Mouse (Mus musculus) heart, embryonic 15.5 days (tissue): ENCODE results near the gene Phf21b. TPM values are rescaled to one million over a fixed set of nuclear protein-coding genes. Genes with fewer than 3 reads are reported as not detected.
A peak's percentile ranks its signal among the peaks of the same experiment; 100 is the strongest.

Source experiments
- ATAC-seq: fragments of 200-750 bp; cut with Nextera tagmentation; replicated peaks from 2 replicates; pipeline ENCODE4 v1.8.0; 2017; ENCODE audit warnings: low read depth, moderate TSS enrichment; ENCODE audit not compliant: insufficient number of reproducible peaks, insufficient read depth, low FRiP score
- H3K27ac ChIP-seq: fragments of 300-500 bp; sonication (generic); 2 replicates; pipeline ENCODE4 v1.5.1; 2015; ENCODE audit warnings: mild to moderate bottlenecking, inconsistent platforms
- H3K27me3 ChIP-seq: fragments of 300-500 bp; sonication (generic); 2 replicates; pipeline ENCODE4 v1.6.1; 2015; ENCODE audit warnings: inconsistent platforms
- H3K36me3 ChIP-seq: fragments of 300-500 bp; sonication (generic); 2 replicates; pipeline ENCODE4 v1.6.1; 2015; ENCODE audit warnings: mild to moderate bottlenecking, inconsistent platforms
- H3K4me1 ChIP-seq: fragments of 300-500 bp; sonication (generic); replicated peaks from 2 replicates; pipeline ENCODE4 v1.6.1; 2015; ENCODE audit warnings: inconsistent platforms
- H3K4me2 ChIP-seq: fragments of 300-500 bp; sonication (generic); 2 replicates; pipeline ENCODE4 v1.6.1; 2015; ENCODE audit warnings: inconsistent platforms, mild to moderate bottlenecking, moderate library complexity
- H3K4me3 ChIP-seq: fragments of 300-500 bp; sonication (generic); 2 replicates; pipeline ENCODE4 v1.5.1; 2015; ENCODE audit warnings: mild to moderate bottlenecking, inconsistent platforms
- H3K9ac ChIP-seq: fragments of 300-500 bp; sonication (generic); 2 replicates; pipeline ENCODE4 v1.6.1; 2015; ENCODE audit warnings: mild to moderate bottlenecking, inconsistent platforms
- H3K9me3 ChIP-seq: fragments of 300-500 bp; sonication (generic); replicated peaks from 2 replicates; pipeline ENCODE4 v1.6.1; 2016; ENCODE audit warnings: inconsistent platforms
- WGBS: fragments of 180-500 bp; shearing (Covaris S2); methylation state at CpG from one replicate; pipeline ENCODE4 v1.1.7; 2015; ENCODE audit warnings: mixed read lengths; 5-methylcytosine and 5-hydroxymethylcytosine counted together
- polyA plus RNA-seq: library from polyadenylated mRNA; unstranded; fragments of >200 nt; fragmentation: Nextera tagmentation; extraction: Ambion mirVana; gene quantifications from 2 replicates; pipeline ENCODE4 v1.2.1, GENCODE M21; 2015

Gene Phf21b
- polyA plus RNA-seq, 1 experiment from 2014 or later = 0.16 TPM

DNA sequence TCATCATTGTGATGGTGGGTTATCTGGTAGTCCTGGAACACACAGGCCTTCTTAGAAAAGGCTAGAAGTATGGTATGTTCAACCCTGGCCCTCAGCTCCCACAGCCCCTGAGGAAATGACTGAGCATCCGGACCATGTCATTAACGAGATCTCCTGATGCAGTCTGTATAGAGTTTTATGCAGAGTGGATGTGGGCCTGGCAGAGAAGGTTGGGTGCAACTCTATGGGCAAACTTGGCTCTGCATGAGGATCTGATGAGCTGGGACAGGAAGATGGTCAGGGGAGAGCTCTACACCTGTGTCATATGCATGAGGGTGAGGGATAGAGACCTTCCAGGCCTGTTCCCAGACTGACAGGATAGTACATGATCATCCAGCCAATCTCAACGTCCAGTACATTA lies 16.0 kb upstream of the Phf21b start:
- 64% methylated on average over 3 of the region's 3 CpGs for WGBS
- H3K4me2 ChIP-seq = no peak overlapping the region

DNA sequence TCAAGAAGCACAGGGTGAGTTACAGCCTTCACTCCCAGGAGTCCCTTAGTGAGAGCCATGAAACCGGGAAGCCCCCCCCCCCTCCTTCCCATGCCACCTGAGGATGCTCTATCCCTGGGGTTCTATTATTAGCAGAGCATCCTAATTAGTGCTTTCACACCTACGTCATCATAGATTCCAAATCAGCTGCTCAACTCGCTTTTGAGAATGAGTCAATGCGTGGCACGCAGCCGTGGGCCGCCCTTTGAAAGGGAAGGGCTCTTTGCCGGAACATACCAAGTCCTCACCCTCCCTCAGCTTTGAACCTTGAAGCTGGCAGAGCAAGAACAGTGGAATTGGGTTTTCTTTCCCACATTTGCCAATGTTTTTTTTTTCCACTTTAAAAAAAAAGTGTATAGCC lies 6.1 kb upstream of the Phf21b start:
- Histone ChIP-seq H3K9ac (no peak overlapping the region), H3K4me1 (peaks cover 2% of the 10 kb centered on the region; the same call in 1 of the 2 replicates), H3K4me3 (no peak overlapping the region), H3K4me2 (no peak overlapping the region), H3K27me3 (peaks cover 12% of the 10 kb centered on the region; the same call in 1 of the 2 replicates), H3K36me3 (no peaks in the 10 kb centered on the region), H3K27ac (no peak overlapping the region), H3K9me3 (no peaks in the 10 kb centered on the region)
- no peak for ATAC-seq
- 85% methylated on average over 8 of the region's 8 CpGs for WGBS

More for the DNA sequence above, 16.0 kb upstream of the Phf21b start:
- H3K27me3 ChIP-seq = no peaks in the 10 kb centered on the region
- no peaks in the 10 kb centered on the region for H3K36me3 ChIP-seq
- H3K9ac ChIP-seq = no peak overlapping the region
- no peak overlapping the region for H3K4me3 ChIP-seq
- H3K27ac ChIP-seq = no peak overlapping the region
- no peak for ATAC-seq
- no peaks in the 10 kb centered on the region for H3K9me3 ChIP-seq
- H3K4me1 ChIP-seq = 0 out of 2 replicates have a peak, but pooled peaks cover 4% of the 10 kb centered on the region

DNA sequence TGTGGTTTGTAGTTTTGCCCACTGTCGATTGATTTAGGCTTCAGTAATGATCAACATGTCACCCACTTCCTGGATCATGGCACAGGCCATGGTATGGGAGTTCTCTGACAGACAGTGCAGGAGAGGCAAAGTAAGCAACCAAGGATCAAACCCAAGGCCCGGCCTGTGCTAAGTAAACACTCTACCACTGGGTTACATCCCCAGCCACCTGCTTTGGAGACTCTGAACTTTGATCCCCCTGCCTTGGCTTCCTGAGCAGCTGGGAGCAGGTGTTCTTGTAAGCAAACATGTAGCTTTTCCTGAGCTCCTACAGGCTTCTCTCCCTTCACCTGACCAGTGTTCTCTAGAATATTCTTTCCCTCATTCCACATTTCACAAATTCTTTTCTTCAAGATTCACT lies 1.8 kb upstream of the Phf21b start:
- Histone ChIP-seq H3K27ac (no peak overlapping the region), H3K4me2 (no peak overlapping the region), H3K9ac (no peak overlapping the region), H3K4me3 (no peak overlapping the region), H3K36me3 (no peaks in the 10 kb centered on the region), H3K9me3 (no peaks in the 10 kb centered on the region), H3K27me3 (peaks cover 31% of the 10 kb centered on the region), H3K4me1 (peaks cover 38% of the 10 kb centered on the region)
- 73% methylated on average over 2 of the region's 2 CpGs for WGBS
- no peak for ATAC-seq

DNA sequence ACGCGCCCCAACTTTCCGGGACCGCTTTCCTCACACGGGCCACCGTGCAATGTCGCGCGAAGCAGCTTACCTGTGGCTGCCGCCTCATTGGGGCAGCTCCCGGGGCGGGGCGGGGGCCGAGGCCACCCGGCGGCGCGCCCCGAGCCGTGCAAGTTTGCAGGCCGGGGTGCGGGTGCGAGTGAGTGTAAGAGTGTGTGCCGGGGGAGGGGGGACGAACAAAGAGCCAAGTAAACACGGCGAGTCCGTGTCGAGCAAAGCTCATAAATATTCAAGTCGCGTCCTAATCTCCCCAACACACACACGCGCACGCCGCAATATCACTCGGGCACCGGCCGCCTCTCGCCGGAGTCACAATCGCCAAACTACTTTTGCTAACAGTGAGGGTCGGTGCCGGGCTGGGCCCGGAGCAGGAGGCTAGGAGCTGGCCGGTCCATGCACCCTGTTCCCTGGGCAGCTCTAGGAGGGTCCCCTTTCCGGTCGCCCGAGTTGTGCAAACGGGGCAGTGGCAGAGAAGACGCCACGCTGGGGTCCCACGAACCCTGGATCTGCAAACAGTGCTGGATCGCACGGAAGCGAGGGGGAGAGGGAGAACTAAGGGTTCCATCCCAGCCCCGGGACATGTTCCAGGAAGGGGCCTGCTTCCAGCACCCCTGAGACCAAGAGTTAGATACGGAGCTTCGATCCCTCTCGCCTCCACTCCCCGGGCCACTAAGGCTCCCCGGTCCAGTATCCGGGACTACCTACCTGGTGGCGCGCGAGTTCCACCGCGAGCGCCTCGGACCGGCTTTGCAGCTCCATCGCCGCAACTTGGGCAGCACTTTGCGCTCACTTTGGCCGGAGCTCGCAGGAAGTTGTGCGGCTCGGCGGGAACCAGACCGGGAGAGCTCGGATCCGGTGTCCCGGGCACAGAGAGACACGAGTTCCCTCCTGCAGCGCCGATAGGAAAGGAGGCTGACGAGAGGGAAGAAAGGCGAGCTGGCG lies 638 bp downstream of the Phf21b start:
- WGBS = under 1% methylated on average over 88 of the region's 88 CpGs
- H3K9ac ChIP-seq = peak overlapping the region; percentile 76
- ATAC-seq = no peak
- H3K36me3 ChIP-seq = no peaks in the 10 kb centered on the region
- H3K9me3 ChIP-seq = no peaks in the 10 kb centered on the region
- peaks cover 31% of the 10 kb centered on the region for H3K27me3 ChIP-seq
- H3K4me3 ChIP-seq = peak overlapping the region; percentile 80
- peaks cover 45% of the 10 kb centered on the region for H3K4me1 ChIP-seq
- peak overlapping the region; percentile 34; the same call in 1 of the 2 replicates for H3K27ac ChIP-seq
- H3K4me2 ChIP-seq = peak overlapping the region; percentile 100

DNA sequence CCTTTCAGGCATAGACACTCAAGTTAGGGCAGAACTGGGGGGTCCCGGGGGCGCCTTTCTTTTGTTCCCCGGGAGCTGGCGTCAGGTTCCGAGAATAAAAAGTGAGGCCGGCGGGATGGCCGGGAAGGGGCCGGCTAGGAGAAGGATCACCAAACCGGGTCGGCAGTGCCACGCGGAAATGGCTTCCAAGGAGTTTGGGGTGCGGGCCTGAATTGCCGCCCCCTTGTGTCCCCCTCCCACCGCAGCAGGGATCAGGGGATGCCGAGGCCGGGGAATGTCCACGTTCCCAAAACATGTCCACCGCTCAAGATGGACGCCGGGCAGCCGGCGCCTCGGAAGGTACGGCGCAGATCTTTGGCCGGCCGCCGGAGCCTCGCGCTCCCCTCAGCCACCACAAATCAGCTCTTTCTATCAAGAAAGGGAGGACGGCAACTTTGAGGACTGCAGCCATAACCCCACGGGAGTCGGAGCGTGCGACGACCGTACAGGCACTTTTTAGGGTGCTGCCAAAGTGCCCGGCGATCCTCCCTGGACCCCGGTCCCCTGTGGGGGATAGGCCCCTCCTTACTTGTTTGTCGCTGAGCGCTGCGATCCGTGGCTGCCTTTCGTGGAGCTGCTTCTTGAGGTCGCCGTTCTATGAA lies 1.6 kb downstream of the Phf21b start:
- Histone ChIP-seq H3K27me3 (peaks cover 31% of the 10 kb centered on the region), H3K4me3 (peak overlapping the region; percentile 80), H3K4me2 (peak overlapping the region; percentile 100), H3K9ac (no peak overlapping the region), H3K36me3 (no peaks in the 10 kb centered on the region), H3K4me1 (peaks cover 45% of the 10 kb centered on the region), H3K9me3 (no peaks in the 10 kb centered on the region), H3K27ac (no peak overlapping the region)
- WGBS = under 1% methylated on average over 49 of the region's 49 CpGs
- no peak for ATAC-seq

DNA sequence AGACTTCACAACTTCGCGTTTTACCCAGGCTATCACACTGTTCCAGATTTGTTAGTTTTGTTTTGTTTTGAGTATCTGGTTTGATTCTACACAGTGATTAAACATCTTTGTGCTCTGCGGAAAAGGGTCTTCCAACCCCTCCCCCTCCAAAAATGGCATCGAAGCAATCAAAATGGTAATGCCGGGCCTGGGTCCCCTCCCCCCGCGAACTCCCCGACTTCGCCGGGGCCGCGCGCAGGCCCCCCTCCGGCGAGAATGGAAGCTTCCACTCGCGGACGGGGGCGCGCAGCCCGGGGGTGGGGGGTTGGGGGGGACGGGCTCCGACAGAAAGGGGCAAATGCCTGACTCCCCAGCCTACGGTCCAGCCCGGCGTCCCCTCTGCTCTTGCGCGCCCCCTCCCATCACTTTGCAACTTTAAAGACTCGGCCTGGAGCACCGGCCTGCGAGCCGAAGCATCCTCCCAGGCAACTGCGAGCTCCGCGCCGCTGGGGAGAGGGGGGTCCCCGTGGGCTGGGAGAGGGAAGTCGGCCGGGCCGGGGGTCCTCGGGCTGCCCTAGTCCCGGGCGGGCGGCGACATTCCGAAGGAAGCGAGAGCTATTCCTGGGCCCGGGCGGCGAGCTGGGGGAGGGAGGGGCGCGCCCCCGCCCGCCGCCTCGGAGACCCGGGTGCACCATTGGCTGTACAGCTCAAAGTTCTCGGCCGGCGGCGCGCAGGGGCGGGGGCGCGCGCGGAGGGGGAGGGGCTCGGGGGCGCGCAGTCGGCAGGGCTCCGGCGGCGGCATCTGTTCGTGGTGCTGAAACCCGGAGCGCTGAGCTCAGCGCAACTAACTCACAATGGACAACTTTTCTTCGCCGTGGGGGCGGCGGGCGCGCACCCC lies 2.4 kb downstream of the Phf21b start:
- H3K27ac ChIP-seq = peak overlapping the region; percentile 63
- H3K36me3 ChIP-seq = no peaks in the 10 kb centered on the region
- peaks cover 31% of the 10 kb centered on the region for H3K27me3 ChIP-seq
- peak overlapping the region; percentile 49 for H3K9ac ChIP-seq
- peak overlapping the region; percentile 80 for H3K4me3 ChIP-seq
- peaks cover 45% of the 10 kb centered on the region for H3K4me1 ChIP-seq
- ATAC-seq = 0 out of 2 replicates have a peak, but pooled peaks have one; percentile 29
- H3K9me3 ChIP-seq = no peaks in the 10 kb centered on the region
- under 1% methylated on average over 80 of the region's 84 CpGs for WGBS
- H3K4me2 ChIP-seq = peak overlapping the region; percentile 100

DNA sequence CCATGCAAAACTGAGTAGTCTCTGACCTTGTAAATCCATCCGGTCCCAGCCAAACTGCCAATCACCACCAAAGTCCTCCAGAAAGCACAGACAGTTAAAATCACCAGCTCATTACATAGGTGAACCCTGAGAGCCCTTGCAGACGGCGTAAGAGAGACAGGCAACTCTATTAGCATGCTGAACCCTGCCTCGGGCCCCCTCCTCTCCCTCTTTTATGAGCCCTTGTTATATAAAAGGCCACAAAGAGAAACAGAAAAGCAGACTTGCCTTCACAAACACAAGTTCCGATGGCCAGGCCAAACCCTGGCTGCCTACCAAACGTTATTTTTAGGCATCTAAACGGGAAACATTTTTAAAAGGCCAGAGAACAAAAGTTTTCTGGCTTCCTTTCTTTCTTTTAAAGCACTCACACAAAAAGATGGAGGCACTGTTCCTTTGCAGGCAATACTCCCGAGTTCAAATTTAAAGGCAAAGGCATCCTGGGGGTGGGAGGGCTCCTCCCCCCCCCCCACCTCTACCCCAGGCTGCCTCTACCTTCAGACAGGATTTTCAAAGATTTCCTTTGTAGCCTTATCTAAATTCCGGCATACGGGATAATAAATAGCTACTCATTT lies 3.3 kb downstream of the Phf21b start:
- Histone ChIP-seq H3K36me3 (no peaks in the 10 kb centered on the region), H3K9ac (no peak overlapping the region), H3K9me3 (no peaks in the 10 kb centered on the region), H3K4me3 (peak overlapping the region; percentile 80), H3K4me2 (peak overlapping the region; percentile 100), H3K4me1 (peaks cover 45% of the 10 kb centered on the region), H3K27ac (peak overlapping the region; percentile 63), H3K27me3 (peaks cover 24% of the 10 kb centered on the region)
- no peak for ATAC-seq
- 14% methylated on average over 10 of the region's 10 CpGs for WGBS

DNA sequence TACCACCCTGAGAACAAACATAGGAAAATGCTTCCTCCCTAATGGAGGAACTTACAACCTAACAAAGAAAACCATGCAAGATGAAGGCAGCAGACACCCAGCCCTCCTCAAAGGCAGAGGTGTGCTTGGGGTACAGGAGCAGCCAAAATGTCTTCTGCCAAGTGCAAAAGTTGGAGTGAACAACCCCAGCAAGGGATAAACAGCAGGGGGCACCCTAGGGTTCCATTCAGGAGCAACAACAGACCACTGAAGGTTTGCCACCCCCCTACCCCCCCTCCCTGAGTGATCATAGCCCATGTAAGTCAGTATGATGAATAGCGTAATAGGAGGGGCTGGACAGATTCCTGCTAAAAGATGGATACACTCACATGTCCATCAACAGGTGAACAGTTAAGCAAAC lies 5.5 kb downstream of the Phf21b start:
- Histone ChIP-seq H3K9ac (no peak overlapping the region), H3K36me3 (no peaks in the 10 kb centered on the region), H3K27me3 (peaks cover 14% of the 10 kb centered on the region), H3K4me2 (no peak overlapping the region), H3K4me1 (peaks cover 31% of the 10 kb centered on the region), H3K9me3 (no peaks in the 10 kb centered on the region), H3K4me3 (no peak overlapping the region), H3K27ac (no peak overlapping the region)
- no peak for ATAC-seq
- WGBS = 81% methylated on average over 1 of the region's 1 CpGs

DNA sequence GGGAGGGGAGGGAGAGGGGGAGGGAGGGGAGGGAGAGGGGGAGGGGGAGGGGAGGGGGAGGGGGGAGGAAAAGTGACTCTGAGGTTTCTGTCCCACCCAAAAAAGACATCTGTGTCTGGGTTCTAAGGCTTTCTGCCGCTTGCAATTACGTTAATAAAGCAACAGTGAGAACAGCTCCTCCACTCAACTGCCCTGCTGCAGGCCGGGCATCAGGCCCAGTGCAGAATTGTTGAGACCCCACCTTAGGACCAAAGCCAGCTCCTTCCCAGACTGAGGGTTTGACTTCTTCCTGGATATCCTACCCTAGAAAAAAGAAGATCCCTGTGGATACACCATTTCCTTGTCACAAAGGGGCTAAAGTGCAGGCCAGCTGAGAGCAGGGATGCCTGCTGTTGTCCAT lies 9.6 kb downstream of the Phf21b start:
- 66% methylated on average over 3 of the region's 3 CpGs for WGBS
- H3K4me1 ChIP-seq = peaks cover 13% of the 10 kb centered on the region
- no peak for ATAC-seq
- no peaks in the 10 kb centered on the region for H3K9me3 ChIP-seq
- no peaks in the 10 kb centered on the region for H3K36me3 ChIP-seq
- no peak overlapping the region for H3K4me3 ChIP-seq
- H3K27ac ChIP-seq = no peak overlapping the region
- no peaks in the 10 kb centered on the region for H3K27me3 ChIP-seq
- no peak overlapping the region for H3K9ac ChIP-seq
- no peak overlapping the region for H3K4me2 ChIP-seq

DNA sequence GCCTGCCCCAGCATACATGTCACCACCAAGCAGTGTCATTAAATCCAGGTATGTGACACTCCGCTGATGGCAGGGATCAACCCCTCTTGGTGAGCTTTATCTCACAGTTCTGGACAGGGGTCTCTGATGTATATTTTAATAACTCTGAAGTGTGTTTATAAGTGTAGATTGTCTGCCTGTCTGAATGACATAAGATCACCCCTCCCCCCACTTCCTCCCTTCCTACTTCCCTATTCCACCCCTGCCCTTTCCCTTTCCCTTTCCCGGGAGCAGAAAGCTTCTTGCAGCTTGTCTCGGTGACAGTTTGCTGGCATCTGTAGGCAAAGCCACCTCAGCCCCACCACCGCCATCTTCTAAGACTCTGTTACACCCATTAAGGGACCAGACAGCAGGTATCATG lies 11.0 kb downstream of the Phf21b start:
- Histone ChIP-seq H3K9ac (no peak overlapping the region), H3K4me3 (no peak overlapping the region), H3K36me3 (no peaks in the 10 kb centered on the region), H3K27ac (no peak overlapping the region), H3K4me1 (peaks cover 13% of the 10 kb centered on the region), H3K9me3 (no peaks in the 10 kb centered on the region), H3K27me3 (no peaks in the 10 kb centered on the region), H3K4me2 (no peak overlapping the region)
- WGBS = 50% methylated on average over 4 of the region's 4 CpGs
- ATAC-seq = no peak
